Mouse (Mus musculus) natural killer cell, adult 2 months (primary cell): ENCODE results near the gene Taf6.

ENCODE experiments used
- DNase-seq, 2 experiments: peaks; one replicate each; pipeline ENCODE4 v3.0.0; 2022; ENCODE audit warnings: low spot score in 2 of 2

Taf6 gene

DNA sequence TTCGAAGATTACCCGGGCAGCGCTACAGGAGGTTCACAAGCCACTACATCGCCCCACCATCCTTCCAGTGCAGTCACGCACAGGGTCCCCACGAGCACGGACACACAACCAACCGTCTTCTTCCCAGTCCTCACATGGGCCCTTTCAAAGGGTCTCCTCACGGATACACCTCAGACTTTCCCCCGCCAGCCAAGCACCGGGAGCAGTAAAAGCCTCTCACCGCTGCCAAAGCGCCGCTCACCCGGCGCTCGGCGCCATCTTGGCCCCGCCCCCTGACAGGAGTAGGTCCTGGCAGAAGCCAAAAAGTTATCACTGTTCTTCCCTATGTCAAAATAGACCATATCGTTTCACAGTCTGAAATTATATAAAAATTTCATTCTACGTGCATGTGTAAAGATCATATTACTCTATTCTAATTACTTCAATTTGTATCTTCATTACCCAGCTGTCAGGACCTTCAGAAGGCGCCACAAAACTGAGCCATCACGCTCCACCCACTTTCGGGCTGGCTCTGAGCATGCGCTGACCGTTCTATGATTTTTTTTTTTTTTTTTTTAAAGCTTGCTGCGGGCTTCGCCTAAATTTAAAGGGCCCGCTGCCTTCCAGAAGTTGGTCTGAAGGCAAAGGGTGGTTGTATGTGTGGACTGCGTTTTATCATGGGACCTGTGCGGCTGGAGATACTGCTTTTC, at the start of gene Taf6, which contains the start of gene Cnpy4:
Gene Taf6 (minus strand): TSS at position 502 of the 689 bp plus-strand sequence.
Gene Cnpy4 (plus strand): TSS at position 536 of the 689 bp plus-strand sequence.
- peak; percentile 83 to 86 for DNase-seq

DNA sequence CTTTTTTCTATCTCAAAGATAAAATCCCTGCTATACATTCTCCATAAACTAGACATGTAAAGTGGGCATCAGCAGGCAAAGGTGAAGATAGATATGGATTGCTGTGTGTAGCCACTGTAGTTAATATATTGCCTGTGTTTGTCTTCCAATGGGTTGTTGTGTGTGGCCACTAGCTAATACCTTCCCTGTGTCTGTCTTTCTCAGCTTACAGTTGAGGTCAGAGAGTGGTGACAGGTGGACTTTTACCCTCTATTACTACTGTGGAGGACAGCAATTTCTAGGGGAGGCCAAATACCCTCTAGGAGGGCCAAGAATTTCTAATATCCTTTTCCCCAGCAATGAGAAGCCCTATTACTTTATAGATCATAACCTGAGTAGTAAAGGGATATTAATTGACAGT, 47.0 kb upstream of the Taf6 start:
- no peak for DNase-seq

DNA sequence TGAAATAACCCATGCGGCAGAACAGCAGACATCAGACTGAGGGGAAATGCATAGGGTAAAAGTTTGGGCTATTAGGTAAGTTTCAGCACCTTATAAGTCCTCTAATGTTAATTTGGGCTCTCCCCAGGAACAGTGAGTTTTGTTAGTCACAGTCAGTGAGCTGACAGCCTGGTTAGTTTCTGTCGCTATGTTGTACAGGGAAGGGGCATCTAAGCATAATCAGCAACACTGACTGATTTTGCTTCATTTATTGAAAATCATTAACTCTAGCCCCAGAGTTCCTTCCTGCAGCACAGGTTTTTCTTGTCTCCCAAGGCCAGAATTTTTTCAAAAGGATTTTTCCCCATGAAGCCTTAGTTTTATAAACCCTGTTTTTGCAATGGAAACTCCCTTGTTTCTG, 46.5 kb upstream of the Taf6 start:
- no peak for DNase-seq

DNA sequence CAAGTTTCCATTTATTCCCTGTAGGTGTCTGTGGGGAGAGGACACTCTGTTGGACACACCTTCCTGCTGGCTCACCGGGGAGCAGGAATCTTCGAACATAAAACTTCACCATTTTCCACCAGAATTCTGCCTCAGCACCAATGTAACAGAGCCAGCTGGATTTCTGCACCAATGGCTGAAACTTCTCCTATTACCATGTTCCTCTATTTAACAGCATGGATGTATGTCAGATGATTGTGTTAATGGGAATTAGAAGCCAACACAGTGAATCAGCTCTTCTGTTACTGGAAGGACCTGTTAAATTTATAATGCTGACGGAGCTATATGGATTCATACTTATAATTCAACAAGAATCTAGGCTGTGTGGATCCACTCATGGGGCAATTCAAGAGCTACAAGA, 42.3 kb upstream of the Taf6 start:
- no peak for DNase-seq

DNA sequence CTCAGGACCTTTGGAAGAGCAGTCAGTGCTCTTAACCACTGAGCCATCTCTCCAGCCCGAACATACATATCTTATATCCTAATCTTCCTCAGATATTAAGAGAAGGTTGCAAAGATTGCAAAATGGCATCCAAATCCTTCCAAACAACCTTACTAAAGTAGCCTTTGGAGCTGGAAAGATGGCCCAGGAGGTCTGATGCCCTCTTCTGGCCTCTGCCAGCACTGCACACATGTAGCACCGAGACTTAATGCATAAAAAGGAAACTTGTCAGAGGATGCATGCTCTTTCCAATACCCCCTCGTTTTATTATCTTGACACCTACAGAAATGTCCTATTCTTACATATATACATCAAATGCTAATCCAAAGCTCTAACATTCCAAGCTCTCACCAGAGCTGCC, 40.8 kb upstream of the Taf6 start:
- DNase-seq = peak in 1 of 2 experiments; percentile 29

DNA sequence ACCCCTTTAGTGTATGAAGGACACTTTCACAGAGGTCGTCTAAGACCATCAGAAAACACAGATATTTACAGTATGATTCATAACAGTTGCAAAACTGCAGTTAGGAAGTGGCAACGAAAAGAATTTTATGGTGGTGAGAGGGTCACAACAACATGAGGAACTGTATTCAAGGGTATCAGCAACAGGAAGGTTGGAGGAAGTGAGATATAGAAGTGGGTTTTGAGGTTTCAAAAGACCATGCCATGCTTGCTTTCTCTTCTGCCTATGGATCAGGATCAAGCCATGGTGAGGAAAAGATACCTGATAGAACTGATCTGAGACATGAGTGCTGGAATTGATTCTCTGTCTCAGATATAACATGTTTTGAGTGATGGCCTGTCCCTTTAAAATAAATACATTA, 40.1 kb upstream of the Taf6 start:
- no peak for DNase-seq

DNA sequence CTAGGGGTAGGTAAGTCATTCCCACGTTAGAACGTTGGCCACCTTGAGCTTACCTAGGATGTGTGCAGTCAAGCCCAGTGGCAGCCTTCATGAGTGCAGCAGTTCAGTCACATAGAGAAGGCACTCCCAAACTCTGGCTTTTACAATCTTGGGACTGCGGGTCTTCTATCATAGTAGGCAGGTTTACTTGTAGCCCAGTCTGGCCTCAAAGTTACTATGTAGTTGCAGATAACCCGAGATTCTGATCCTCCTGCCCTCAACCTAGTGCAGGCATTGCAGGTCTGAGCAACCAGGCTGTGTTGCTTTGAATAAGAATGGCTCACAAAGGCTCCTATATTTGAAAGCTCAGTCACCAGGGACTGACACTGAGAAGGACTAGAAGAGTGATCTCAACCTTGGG, 39.2 kb upstream of the Taf6 start:
- DNase-seq = no peak

DNA sequence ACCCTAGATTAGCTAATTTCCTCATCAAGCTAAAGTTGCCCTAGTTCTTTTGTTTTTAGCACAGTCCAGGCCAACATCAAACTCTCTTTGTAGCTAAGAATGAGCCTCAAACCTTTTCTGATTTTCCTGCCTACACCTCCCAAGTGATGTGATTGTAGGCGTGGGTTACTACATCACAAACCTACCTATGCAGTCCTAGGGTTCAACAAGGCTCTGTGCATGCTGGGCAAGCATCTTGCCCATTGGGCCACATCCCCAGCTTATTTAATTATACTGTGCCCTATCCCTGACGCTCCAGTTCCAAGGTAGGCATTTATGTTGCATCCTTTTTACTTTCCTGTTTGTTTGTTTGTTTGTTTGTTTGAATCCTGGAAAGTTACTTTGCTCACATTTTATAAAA, 38.4 kb upstream of the Taf6 start, which contains the start of gene Nxpe5:
Gene Nxpe5 (plus strand): TSS at position 199 of the 400 bp plus-strand sequence.
- no peak for DNase-seq

DNA sequence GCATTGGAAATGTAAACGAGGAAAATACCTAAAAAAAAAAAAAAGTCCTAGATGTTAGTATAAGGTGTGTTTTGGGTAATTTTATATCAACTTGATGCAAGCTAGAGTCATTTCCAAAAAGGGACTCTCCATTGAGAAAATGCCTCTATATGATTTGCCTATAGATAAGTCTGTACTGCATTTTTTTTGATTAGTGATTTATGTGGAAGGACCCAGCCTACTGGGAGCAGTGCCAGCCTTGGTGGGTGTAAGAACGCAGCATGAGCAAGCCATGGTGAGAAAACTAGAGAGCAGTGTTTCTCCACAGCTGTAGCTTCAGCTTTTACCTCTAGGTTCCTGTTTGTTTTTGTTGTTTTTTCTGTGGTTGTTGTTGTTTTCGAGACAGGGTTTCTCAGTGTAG, 36.0 kb upstream of the Taf6 start:
- DNase-seq = no peak

DNA sequence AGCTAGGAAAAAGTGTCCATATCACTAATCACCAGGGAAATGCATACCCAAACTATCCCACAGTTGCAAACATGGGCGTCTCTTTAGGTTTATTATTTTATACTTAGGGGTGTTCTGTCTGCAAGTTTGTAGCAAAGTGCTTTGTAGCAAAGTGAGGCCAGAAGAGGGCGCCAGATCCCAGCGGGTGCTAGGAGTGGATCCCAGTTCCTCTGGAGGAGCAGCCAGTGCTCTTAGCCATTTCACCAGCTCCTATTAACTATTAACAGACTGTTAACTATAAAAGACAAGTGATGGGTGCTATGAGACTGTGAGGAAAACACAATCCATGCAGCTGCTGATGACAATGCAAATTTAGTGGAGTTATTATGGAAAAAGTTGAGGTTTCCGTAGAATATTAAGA, 34.9 kb upstream of the Taf6 start:
- peak; percentile 58 to 75 for DNase-seq

DNA sequence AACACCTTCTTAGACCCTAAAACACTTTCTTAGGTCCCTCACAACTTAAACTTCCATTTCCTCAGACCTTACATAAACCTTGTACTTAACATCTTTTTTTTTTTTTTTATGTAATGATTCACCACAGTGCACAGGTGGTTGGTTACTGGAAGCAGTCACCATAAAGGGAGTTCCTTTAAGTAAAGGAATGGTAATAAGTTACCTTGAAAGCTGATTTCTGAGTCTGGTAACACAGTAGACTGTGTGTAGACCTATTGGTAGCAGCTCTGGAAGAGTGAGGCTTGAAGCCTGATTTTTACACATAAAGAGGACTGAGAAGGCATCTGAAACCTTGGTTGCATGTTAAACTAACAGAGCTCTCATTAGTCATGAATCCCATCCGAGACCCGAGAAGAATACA, 32.6 kb upstream of the Taf6 start:
- no peak for DNase-seq

DNA sequence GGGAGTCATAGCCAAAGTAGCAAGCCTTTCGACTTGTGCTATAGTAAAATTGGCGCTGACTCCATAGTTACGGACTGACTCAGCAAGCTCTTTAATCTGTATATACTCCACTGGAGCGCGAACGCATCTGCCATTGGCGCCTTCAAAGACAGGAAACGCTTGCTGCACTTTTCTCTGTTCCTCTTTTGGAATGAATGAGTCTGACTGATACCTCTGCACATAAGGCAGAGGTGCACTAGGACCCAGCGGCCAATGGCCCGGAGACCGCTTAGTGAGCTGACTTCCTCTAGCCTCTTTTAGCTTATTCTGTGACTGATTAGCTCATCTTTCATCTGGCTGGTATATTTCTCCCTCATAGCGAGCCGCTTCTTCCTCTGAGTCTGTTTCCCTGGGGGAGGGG, 29.4 kb upstream of the Taf6 start:
- DNase-seq = peak in 1 of 2 experiments; percentile 16

DNA sequence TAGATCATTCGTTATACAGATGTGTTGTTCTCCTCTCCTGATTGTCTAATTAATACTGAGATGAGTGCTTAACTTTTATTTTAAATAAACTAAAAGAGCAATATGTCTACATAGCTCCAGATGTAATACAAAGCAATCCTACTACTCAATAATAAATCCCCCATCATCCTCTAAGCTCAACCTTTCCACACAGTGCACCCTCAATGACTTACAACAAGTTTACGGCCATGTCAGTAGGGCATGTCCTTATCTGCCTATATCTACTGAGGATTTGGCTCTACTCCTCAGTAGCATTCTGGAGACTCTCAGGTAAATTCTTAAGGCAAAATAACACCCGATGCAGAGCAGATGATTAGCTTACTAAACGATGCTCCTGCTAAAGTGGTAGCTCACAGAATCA, 20.6 kb upstream of the Taf6 start:
- DNase-seq = no peak

DNA sequence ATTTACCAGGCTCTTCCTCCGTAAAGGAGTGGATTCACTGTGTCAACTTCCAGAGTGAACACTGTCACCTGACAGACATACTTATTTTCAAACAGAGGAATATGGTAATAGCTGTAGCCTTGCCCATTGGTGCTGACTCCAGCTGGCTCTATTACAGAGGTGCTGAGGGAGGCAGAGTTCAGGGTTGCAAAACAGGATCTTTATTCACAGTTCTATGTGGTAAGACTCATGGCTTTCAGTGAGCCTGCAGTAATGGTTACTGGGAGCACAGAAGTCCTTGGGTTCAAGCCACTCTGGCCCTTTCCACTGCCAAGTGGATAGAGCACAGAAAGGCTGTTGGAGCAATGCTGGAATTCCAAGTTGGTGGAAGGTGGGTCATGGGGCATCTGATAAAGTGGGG, 20.0 kb upstream of the Taf6 start:
- no peak for DNase-seq

DNA sequence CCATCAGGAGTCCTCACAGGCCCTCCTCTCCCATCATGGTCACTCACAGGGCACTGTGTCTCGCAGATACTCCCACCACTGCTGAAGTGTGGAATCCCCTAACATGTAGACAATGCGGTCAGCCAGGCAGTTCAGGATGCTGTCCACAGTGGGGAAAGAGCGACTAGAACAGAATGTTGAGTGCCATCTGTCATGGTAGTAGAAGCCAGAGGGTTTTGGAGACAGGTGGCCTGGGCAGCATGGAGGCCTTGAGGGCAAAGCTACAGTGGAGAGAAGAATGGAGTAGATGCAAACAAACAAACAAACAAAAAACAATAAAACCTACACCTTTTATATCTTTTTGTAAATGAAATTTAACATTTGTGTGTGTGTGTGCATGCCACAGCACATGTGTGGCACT, 14.8 kb upstream of the Taf6 start:
- DNase-seq = no peak

DNA sequence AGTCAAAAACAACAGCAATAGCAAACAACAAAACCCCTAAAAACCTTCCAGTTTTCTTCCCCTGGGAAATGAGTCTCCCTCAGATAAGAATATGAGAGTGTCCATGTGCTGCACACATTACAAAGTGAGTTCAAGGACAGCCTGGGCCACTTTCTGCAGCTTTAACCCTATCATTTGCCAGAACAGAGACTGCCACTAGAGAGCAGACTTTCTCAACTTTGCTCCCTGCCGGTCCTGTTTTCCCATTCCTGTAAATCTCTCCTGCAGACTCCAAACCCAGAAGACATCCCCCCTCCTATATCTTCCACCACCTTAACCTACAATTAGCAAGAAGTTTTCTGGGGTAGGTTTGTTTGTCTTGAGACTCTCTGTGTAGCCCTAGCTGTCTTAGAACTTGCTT, 12.3 kb upstream of the Taf6 start:
- no peak for DNase-seq

DNA sequence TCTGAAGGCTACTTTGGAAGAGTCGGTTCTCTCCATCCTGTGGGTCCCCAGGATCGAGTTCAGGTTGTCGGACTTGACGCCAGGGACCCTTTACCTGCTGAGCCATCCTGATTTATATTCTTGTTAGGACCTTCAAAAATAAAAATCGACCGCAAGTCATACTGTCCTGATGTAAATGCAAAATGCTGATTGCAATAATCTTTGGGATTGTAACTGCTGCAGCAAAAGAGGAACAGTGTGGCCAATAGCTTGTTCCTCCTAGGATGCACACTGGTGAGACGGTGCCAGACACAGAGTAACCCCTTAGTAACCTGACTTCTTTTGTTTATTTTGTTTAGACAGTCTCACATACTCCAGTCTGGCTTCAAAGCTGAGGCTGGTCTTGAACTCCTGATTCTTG, 8.2 kb upstream of the Taf6 start:
- DNase-seq = no peak

DNA sequence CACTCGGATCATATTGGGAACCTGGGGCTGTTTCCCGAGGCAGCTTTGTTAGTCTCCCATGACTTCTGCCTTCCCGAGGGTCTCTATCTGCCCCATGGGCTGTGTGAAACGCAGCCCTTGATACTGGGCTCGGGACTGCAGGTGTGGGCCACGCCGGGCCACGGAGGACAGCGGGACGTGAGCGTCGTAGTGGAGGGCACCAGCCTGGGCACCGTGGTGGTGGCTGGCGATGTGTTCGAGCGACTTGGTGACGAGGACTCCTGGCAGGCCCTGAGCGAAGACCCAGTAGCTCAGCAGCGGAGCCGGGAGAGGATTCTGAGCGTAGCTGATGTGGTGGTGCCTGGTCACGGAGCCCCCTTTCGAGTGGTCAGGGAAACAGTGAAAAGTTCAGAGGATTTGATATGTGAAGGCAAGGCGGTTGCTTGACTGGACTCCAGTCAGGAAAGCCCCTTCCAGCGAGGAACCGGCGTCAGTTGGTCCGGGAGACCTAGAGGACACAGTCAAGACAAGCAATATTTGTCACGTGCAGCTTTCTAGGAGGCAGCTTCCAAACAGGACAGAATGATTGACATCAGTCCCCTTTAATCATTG, 7.6 kb upstream of the Taf6 start:
- DNase-seq = peak in 1 of 2 experiments; percentile 7

DNA sequence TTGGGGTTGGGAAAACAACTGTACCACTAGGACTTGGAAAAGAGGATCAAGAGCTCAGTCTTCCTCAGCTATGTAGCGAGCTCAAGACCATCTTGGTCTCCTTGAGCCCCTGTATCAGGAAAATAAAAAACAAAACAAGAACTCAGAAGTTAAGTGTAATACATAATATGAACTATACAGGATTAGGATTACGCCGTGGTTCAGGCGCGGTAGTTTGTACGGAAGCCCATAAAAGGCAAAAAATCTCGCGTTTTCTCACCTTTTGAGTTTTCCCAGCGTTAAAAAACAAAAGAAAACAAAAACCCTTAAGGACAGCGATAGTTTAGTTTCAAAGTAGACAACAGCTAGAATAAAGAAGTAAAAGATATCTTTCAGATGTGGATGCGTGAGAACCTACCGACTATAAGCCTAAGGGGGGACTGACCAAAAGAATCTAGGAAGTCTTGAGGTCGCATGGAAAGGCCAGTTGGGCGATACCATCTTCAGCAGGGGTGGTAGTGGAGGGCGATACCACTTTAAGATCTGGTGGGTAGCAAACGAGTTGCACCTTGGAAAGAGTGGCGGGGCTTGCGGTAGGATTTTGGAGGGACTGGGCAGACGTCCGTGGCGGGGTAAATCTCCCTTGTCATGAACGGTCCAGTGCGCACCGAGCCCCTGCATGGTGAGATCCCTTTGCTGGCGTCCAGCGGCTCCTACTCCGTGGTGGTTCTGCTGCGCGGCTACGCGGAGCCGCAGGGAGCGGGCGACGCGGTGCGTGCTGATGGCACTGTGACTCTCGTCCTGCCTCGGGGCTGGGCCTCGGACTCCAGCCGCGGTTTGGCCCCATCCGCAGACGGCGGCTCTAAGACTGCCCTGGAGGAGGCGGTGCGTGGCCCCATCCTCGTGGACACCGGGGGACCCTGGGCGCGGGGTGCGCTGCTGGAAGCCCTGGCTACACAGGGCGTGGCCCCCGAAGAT, 6.8 kb upstream of the Taf6 start, which contains the start of gene Mblac1:
Gene Mblac1 (plus strand): TSS at position 544 of the 957 bp plus-strand sequence.
- DNase-seq = peak; percentile 62 to 75

DNA sequence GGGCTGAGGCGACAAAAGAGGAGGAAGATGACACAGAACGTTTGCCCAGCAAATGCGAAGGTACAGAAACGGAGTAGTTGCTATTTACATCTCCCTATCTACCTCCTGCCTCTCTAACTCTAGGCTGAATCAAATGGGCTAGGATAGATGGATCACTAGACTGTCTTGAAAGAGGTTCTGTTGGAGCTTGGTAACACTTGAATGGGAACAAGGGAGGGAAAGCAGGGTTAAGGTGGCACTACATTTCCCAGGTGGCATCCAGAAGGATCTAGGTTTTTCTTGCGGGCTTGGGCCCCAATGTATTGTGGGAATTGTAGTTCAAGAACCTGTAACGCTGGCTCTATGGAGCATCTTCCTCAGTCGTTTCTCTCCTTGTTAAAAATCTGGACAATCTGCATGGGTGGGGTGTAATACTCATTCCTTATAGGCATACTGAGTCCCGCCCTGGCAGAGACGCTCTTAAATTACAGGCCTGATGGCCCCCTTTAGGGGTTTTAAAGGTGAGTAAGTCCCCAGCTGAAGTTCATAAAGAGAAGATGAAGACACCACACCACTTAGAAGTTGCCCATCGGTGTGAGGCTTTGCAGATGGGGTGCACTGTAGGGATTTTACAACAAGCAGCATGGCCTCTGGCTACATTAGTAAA, 533 bp upstream of the Taf6 start:
- peak; percentile 65 to 70 for DNase-seq

DNA sequence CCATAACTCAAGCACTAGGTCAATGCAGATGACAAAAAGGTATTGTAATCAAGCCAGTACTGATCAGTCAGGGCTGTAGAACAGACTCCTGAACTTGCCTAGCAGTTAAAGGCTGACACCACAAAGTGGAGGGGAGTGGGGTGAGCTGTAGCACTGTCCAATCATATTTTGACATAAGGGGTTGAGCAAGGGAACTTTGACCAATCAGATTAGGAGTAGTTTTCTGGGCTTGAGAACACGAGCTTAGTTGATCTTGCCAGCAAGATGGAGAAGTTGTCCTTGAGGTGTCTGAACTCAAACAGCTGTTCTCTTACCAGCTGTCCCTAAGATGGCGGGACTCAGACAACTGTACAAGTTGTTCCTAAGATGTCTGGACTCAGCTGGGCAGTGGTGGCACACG, 14.0 kb downstream of the Taf6 start:
- DNase-seq = no peak
